Mouse (Mus musculus): ENCODE results near the gene Nkx6-2.

GRCm38 (mm10) chr7:139540601-139541000, 42.0 kb downstream of the Nkx6-2 start:
- no peak for TF ChIP-seq GATA1 (IDR thresholded peaks at IDR 0.05; ENCODE audit: low read length)
- no peak for TF ChIP-seq TAL1 (IDR thresholded peaks at IDR 0.05; ENCODE audit: low read length)
